Mouse (Mus musculus): ENCODE data around the gene Pdgfb. TPM values are rescaled to one million over a fixed set of nuclear protein-coding genes. Genes with fewer than 3 reads are reported as not detected.

Pdgfb gene
- polyA plus RNA-seq, 1 experiment from 2014 or later, result 4.7 TPM

GRCm38 (mm10) chr15:80038110-80038391, 23.3 kb upstream of the Pdgfb start:
- no peak overlapping the region for H3K27ac ChIP-seq (replicated peaks; ENCODE audit: low read depth, low read length)
- H3K4me3 ChIP-seq (replicated peaks; ENCODE audit: low read depth, low read length), result no peak overlapping the region
- ATAC-seq (ENCODE audit: low FRiP score, low TSS enrichment) (no peak), DNase-seq (no peak)
- no peaks in the 10 kb centered on the region for H3K27me3 ChIP-seq (ENCODE audit: control insufficient read depth, insufficient read depth, low read length)
- H3K9me3 ChIP-seq (ENCODE audit: control insufficient read depth, low read length), result no peaks in the 10 kb centered on the region
- no peaks in the 10 kb centered on the region for H3K36me3 ChIP-seq (ENCODE audit: control insufficient read depth, insufficient read depth, low read length)
- 100% methylated on average over 2 of the region's 2 CpGs for WGBS
- H3K4me2 ChIP-seq (ENCODE audit: low read length), result no peak overlapping the region
- H3K4me1 ChIP-seq (ENCODE audit: control insufficient read depth, insufficient read depth, low read length), result no peaks in the 10 kb centered on the region
- H3K9ac ChIP-seq (replicated peaks; ENCODE audit: low read length), result no peak overlapping the region

- no peak overlapping the region for H3K9ac ChIP-seq (replicated peaks; ENCODE audit: low read length)
- no peaks in the 10 kb centered on the region for H3K36me3 ChIP-seq (ENCODE audit: control insufficient read depth, insufficient read depth, low read length)
- no peak for DNase-seq
- H3K9me3 ChIP-seq (ENCODE audit: control insufficient read depth, low read length), result no peaks in the 10 kb centered on the region
- ATAC-seq (ENCODE audit: low FRiP score, low TSS enrichment), result no peak
- H3K27me3 ChIP-seq (ENCODE audit: control insufficient read depth, insufficient read depth, low read length), result no peaks in the 10 kb centered on the region
- no peak overlapping the region for H3K27ac ChIP-seq (replicated peaks; ENCODE audit: low read depth, low read length)
- WGBS, result 83% methylated on average over 11 of the region's 11 CpGs
- no peak overlapping the region for H3K4me3 ChIP-seq (replicated peaks; ENCODE audit: low read depth, low read length)
- H3K4me2 ChIP-seq (ENCODE audit: low read length), result no peak overlapping the region
- no peaks in the 10 kb centered on the region for H3K4me1 ChIP-seq (ENCODE audit: control insufficient read depth, insufficient read depth, low read length)
These were observed 22.7 kb upstream of the Pdgfb start for GRCm38 (mm10) chr15:80037255-80038109.

GRCm38 (mm10) chr15:80035341-80035885, 20.6 kb upstream of the Pdgfb start:
- Histone ChIP-seq H3K9ac (replicated peaks; ENCODE audit: low read length) (no peak overlapping the region), H3K27me3 (ENCODE audit: control insufficient read depth, insufficient read depth, low read length) (no peaks in the 10 kb centered on the region), H3K36me3 (ENCODE audit: control insufficient read depth, insufficient read depth, low read length) (no peaks in the 10 kb centered on the region), H3K4me2 (ENCODE audit: low read length) (no peak overlapping the region), H3K9me3 (ENCODE audit: control insufficient read depth, low read length) (no peaks in the 10 kb centered on the region), H3K4me1 (ENCODE audit: control insufficient read depth, insufficient read depth, low read length) (no peaks in the 10 kb centered on the region), H3K27ac (replicated peaks; ENCODE audit: low read depth, low read length) (no peak overlapping the region), H3K4me3 (replicated peaks; ENCODE audit: low read depth, low read length) (no peak overlapping the region)
- ATAC-seq (ENCODE audit: low FRiP score, low TSS enrichment) (no peak), DNase-seq (no peak)
- WGBS, result 85% methylated on average over 6 of the region's 6 CpGs

GRCm38 (mm10) chr15:80034913-80035312, 20.1 kb upstream of the Pdgfb start:
- Histone ChIP-seq H3K36me3 (ENCODE audit: control insufficient read depth, insufficient read depth, low read length) (no peaks in the 10 kb centered on the region), H3K9me3 (ENCODE audit: control insufficient read depth, low read length) (no peaks in the 10 kb centered on the region), H3K4me2 (ENCODE audit: low read length) (no peak overlapping the region), H3K4me1 (ENCODE audit: control insufficient read depth, insufficient read depth, low read length) (no peaks in the 10 kb centered on the region), H3K27ac (replicated peaks; ENCODE audit: low read depth, low read length) (no peak overlapping the region), H3K4me3 (replicated peaks; ENCODE audit: low read depth, low read length) (no peak overlapping the region), H3K9ac (replicated peaks; ENCODE audit: low read length) (no peak overlapping the region), H3K27me3 (ENCODE audit: control insufficient read depth, insufficient read depth, low read length) (no peaks in the 10 kb centered on the region)
- no peak for DNase-seq
- no peak for ATAC-seq (ENCODE audit: low FRiP score, low TSS enrichment)

- H3K4me3 ChIP-seq (replicated peaks; ENCODE audit: low read depth, low read length), result no peak overlapping the region
- H3K27ac ChIP-seq (replicated peaks; ENCODE audit: low read depth, low read length), result no peak overlapping the region
- no peak overlapping the region for H3K4me2 ChIP-seq (ENCODE audit: low read length)
- no peak overlapping the region for H3K9ac ChIP-seq (replicated peaks; ENCODE audit: low read length)
- H3K36me3 ChIP-seq (ENCODE audit: control insufficient read depth, insufficient read depth, low read length), result no peaks in the 10 kb centered on the region
- no peak for DNase-seq
- WGBS, result 73% methylated on average over 7 of the region's 7 CpGs
- ATAC-seq (ENCODE audit: low FRiP score, low TSS enrichment), result no peak
- no peaks in the 10 kb centered on the region for H3K27me3 ChIP-seq (ENCODE audit: control insufficient read depth, insufficient read depth, low read length)
- no peaks in the 10 kb centered on the region for H3K4me1 ChIP-seq (ENCODE audit: control insufficient read depth, insufficient read depth, low read length)
- no peaks in the 10 kb centered on the region for H3K9me3 ChIP-seq (ENCODE audit: control insufficient read depth, low read length)
These were observed 19.6 kb upstream of the Pdgfb start for GRCm38 (mm10) chr15:80034366-80034765.

- ATAC-seq (ENCODE audit: low FRiP score, low TSS enrichment) (no peak), DNase-seq (no peak)
- H3K36me3 ChIP-seq (ENCODE audit: control insufficient read depth, insufficient read depth, low read length), result no peaks in the 10 kb centered on the region
- H3K9me3 ChIP-seq (ENCODE audit: control insufficient read depth, low read length), result no peaks in the 10 kb centered on the region
- no peaks in the 10 kb centered on the region for H3K4me1 ChIP-seq (ENCODE audit: control insufficient read depth, insufficient read depth, low read length)
- no peak overlapping the region for H3K4me2 ChIP-seq (ENCODE audit: low read length)
- WGBS, result 87% methylated on average over 4 of the region's 4 CpGs
- H3K9ac ChIP-seq (replicated peaks; ENCODE audit: low read length), result no peak overlapping the region
- H3K4me3 ChIP-seq (replicated peaks; ENCODE audit: low read depth, low read length), result no peak overlapping the region
- no peak overlapping the region for H3K27ac ChIP-seq (replicated peaks; ENCODE audit: low read depth, low read length)
- H3K27me3 ChIP-seq (ENCODE audit: control insufficient read depth, insufficient read depth, low read length), result no peaks in the 10 kb centered on the region
These were observed 16.4 kb upstream of the Pdgfb start for GRCm38 (mm10) chr15:80031133-80031532.

GRCm38 (mm10) chr15:80030399-80030798, 15.6 kb upstream of the Pdgfb start:
- no peaks in the 10 kb centered on the region for H3K27me3 ChIP-seq (ENCODE audit: control insufficient read depth, insufficient read depth, low read length)
- 95% methylated on average over 10 of the region's 10 CpGs for WGBS
- ATAC-seq (ENCODE audit: low FRiP score, low TSS enrichment) (no peak), DNase-seq (no peak)
- no peak overlapping the region for H3K27ac ChIP-seq (replicated peaks; ENCODE audit: low read depth, low read length)
- H3K4me1 ChIP-seq (ENCODE audit: control insufficient read depth, insufficient read depth, low read length), result no peaks in the 10 kb centered on the region; the same call in 1 of the 2 replicates
- no peak overlapping the region for H3K9ac ChIP-seq (replicated peaks; ENCODE audit: low read length)
- H3K9me3 ChIP-seq (ENCODE audit: control insufficient read depth, low read length), result no peaks in the 10 kb centered on the region
- H3K4me3 ChIP-seq (replicated peaks; ENCODE audit: low read depth, low read length), result no peak overlapping the region
- H3K4me2 ChIP-seq (ENCODE audit: low read length), result no peak overlapping the region
- H3K36me3 ChIP-seq (ENCODE audit: control insufficient read depth, insufficient read depth, low read length), result no peaks in the 10 kb centered on the region

- Histone ChIP-seq H3K9me3 (ENCODE audit: control insufficient read depth, low read length) (no peaks in the 10 kb centered on the region), H3K4me2 (ENCODE audit: low read length) (no peak overlapping the region), H3K4me1 (ENCODE audit: control insufficient read depth, insufficient read depth, low read length) (peaks cover 10% of the 10 kb centered on the region), H3K4me3 (replicated peaks; ENCODE audit: low read depth, low read length) (no peak overlapping the region), H3K27ac (replicated peaks; ENCODE audit: low read depth, low read length) (no peak overlapping the region), H3K9ac (replicated peaks; ENCODE audit: low read length) (no peak overlapping the region), H3K27me3 (ENCODE audit: control insufficient read depth, insufficient read depth, low read length) (no peaks in the 10 kb centered on the region), H3K36me3 (ENCODE audit: control insufficient read depth, insufficient read depth, low read length) (no peaks in the 10 kb centered on the region)
- ATAC-seq (ENCODE audit: low FRiP score, low TSS enrichment), result no peak
- 82% methylated on average over 5 of the region's 5 CpGs for whole genome bisulfite sequencing
- no peak for DNase-seq
These were observed 14.1 kb upstream of the Pdgfb start for GRCm38 (mm10) chr15:80028862-80029261.

GRCm38 (mm10) chr15:80026689-80027353, 12.0 kb upstream of the Pdgfb start:
- no peaks in the 10 kb centered on the region for H3K36me3 ChIP-seq (ENCODE audit: control insufficient read depth, insufficient read depth, low read length)
- H3K4me3 ChIP-seq (replicated peaks; ENCODE audit: low read depth, low read length), result no peak overlapping the region
- peaks cover 10% of the 10 kb centered on the region for H3K4me1 ChIP-seq (ENCODE audit: control insufficient read depth, insufficient read depth, low read length)
- no peaks in the 10 kb centered on the region for H3K9me3 ChIP-seq (ENCODE audit: control insufficient read depth, low read length)
- no peaks in the 10 kb centered on the region for H3K27me3 ChIP-seq (ENCODE audit: control insufficient read depth, insufficient read depth, low read length)
- DNase-seq (no peak), ATAC-seq (ENCODE audit: low FRiP score, low TSS enrichment) (no peak)
- H3K27ac ChIP-seq (replicated peaks; ENCODE audit: low read depth, low read length), result no peak overlapping the region
- H3K9ac ChIP-seq (replicated peaks; ENCODE audit: low read length), result no peak overlapping the region
- 81% methylated on average over 14 of the region's 14 CpGs for WGBS
- no peak overlapping the region for H3K4me2 ChIP-seq (ENCODE audit: low read length)

All from midbrain, embryonic 14.5 days (tissue).